In the genomic region with DNA sequence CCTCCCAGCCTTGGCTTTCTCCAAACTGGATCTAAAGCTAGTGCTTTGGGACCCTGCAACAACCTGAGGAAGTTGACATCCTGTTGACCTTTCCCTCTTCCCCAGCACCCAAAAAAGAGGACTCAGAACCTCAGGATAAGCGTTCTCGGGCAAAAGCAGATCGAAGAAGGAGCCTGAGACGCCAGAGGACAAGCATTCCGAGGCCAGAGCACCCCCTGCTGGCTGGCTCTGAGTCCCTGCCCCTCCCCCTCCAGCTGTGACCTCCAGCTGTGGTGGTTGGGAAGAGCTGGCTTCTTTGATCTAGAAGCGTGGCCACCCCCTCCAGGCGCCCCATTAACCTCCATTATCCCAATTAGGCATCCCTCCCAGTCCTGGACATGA, we compare ENCODE assay signal across 1 mouse cellular context.
TF ChIP-seq lines count a peak whose summit lies in the region.

No protein-coding gene starts in this region.

TF ChIP-seq in C2C12, 6 proteins besides CTCF, POLR2A, EP300 and RAD21:
- TF ChIP-seq MYOD1 (IDR thresholded peaks at IDR 0.05; ENCODE audit: control insufficient read depth, insufficient read length, low read depth) (peak; percentile 57), MYOG (IDR thresholded peaks at IDR 0.05; ENCODE audit: control insufficient read depth, extremely low read depth, insufficient read length) (no peak), CEBPB (IDR thresholded peaks at IDR 0.05; ENCODE audit: low read depth) (no peak), MAX (IDR thresholded peaks at IDR 0.05) (peak; percentile 27), FOSL1 (IDR thresholded peaks at IDR 0.05; ENCODE audit: insufficient read depth, low read length, poor library complexity, severe bottlenecking) (no peak), USF1 (IDR thresholded peaks at IDR 0.05; ENCODE audit: low read depth) (no peak)
